Mouse (Mus musculus) layer of hippocampus, adult 8-10 months (tissue): Measurements from ENCODE around the gene Dpf2. TPM values are rescaled to one million over a fixed set of nuclear protein-coding genes. Genes with fewer than 3 reads are reported as not detected.

Experiments
- DNase-seq, 2 experiments: peaks; one replicate each; pipeline ENCODE4 v3.0.0; 2022; ENCODE audit warnings: low spot score in 2 of 2
- total RNA-seq, 4 experiments: library from RNA; stranded (reverse); gene quantifications; 2 replicates each; pipeline ENCODE4 v1.2.4; 2022

The Dpf2 gene
- total RNA-seq, 4 experiments from 2014 or later = 89.6 to 135 (median 97.5) TPM

DNA sequence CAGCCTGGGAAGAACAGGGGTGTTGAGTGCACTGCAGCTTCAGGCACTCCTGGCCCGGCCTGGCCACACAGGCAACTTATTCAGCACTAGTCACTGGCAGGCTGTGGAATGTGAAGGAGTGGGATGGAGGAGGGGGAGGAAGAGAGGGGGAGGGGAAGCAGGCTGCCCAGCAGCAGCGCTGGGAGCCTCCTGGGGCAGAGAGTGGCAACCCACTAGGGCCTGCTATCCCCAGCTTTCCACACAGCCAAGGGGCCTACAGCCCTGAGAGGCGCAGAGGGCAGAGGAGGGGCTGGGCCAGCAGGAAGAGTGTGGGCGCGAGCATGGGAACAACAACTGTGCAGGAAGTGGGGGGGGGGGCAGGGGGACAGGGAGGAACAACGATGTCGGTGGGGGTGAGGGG lies 41.5 kb downstream of the Dpf2 start:
- no peak for DNase-seq

DNA sequence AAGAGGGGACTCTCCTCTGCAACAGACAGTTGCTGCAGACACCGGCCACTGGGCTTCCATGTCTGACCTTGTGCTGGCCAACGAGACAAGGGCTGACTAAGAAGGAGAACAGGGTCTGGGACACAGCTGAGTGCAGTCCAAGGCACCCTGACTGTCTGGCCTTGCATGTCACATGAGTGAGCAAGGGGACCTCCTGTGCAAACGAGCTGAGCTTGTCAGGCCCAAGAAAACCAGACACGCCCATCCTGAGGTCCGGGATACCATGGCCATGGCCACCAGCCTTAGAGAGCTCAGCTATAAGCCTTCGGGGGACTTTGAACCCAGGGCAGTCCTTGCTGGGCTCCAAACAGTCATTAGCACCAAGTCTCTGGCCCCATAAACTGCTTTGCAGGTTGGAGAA lies 44.7 kb downstream of the Dpf2 start:
- DNase-seq = no peak

DNA sequence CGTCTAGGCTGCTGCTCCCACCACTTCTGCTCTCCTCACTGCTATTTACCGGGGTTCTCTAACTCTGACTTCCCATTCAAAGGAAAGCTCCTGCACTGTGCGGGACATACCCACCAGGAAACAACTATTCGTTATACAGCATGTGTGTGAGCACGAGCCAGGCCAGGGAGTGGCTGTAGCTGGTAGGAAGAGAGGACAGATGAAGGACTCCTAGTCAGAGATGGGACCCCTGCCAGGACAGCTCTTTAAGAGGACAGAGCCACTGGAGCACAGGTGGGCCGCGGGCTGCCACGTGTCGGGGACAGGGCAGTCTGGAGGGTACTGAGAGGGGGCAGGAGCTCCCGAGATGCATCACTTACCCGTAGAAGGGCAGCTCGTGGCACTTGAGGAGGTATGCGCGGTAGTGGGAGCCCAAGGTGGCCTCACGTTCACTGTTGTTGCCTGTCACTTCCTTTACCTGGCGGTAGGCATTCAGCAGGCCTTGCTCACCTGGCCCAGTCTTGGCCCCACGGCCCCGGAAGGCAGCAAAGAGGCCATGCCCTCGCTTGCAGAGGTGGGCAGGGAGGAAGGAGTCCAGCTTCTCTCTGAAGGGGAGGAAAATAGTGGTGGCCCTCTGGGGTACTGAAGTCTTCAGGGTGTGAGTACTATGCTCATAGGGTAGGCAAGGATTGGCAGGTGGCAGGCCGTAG lies 48.0 kb downstream of the Dpf2 start:
- no peak for DNase-seq

DNA sequence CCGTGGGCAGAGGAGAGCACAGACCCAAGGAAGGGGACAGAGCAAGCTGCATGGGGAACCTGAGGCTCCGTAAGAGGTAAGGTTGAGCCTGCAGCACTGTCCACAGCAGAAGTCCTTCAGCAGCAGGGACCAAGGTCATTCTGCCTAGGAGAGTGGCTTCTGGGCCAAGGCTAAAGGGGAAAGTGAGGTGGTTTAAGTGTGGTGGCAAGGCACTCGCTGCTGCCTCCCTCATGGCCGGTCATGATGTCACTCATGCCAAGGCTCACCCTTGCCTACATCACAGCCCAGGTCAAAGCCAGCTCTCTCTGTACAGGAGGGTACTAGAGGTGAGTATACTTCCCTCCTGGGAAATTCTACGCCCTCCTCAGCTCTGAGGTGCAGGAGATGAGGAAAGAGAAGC lies 49.0 kb downstream of the Dpf2 start:
- DNase-seq = no peak

DNA sequence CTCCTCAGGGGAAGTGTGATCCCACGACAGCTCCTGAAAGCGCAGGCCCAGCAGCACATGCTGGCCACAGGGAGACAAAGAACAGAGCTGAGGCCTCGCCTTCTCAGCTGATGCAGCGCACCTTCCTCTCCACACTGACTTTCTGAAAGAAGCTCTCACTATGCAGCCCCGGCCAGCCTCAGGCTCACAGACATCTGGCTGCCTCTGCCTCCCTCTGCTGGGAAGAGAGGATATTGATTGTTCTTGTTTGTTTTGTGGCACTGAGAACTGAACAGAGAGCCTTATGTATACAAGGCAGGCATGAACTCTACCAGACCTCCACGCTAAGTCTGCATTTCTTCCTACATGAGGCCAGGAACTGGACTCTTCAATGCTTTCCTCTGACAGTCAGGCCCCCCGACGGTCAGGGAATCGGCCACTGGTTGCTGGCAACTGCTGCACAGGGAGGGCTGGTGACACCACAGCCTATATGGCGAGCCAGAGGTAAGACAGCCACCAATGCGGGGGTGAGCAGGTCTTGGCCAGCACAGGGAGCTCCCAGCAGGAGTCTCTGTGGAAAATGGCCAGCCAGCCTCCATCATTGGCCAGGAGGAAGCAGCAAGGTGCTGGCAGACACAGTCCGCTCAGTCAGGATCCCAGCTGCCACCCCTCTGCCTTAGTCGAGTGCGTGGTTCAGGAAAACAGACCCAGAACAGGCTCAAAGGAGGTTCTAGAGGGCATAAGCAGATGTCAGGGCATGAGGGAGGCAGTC lies 50.3 kb downstream of the Dpf2 start:
- DNase-seq = no peak

DNA sequence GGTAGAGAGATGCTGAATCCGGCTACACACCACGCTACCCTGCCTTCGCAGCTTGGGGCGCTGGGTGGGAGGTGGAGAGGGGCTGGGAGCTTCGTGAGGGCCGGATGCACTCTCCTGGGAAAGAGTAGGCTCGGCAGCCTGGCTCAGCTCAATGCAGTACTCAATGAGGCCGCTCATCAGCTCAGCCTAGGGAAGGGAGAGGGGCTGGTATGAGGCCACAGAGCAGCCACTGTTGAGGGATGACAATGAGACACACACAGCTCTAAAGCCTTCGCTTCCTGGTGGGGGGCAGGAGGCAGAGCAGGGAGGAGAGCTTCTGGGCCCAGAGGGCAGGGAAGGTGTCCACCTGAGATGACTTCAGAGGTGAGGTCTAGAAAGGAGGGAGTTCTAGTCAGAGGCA lies 56.2 kb downstream of the Dpf2 start:
- peak in 1 of 2 experiments; percentile 44 for DNase-seq

DNA sequence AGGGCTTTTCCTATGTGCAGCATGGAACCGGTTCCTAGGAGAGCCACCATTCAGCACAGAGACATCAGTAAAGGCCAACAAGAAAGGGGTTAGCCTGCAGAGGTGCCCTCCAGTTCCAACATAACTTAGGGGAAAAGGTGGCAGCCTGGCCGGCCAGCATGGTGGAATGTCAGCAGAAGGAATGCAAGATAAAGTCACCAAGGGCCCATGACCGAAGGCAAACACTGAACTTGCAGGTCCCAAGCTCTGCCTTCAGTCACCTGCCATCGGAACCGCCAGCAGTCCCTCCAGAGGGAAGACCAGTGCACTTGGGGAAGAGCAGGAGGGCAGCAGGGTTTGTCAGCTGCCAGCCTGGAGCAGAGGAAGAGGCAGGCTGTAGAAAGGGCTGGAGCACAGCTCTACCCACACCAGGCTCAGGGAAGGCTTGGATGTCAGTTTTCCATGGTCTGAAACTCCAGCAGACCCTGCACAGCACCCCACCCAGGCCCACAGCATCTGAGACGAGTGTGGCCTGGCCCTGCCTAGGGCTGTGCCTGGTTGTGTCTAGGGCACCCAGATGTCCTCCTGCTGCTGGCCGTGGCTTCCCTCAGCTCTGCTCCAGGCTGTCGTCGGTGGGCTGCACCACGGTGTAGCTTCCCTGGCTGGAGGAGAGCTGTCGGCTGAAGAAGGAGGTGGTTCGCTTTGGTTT lies 60.6 kb downstream of the Dpf2 start:
- DNase-seq = no peak

DNA sequence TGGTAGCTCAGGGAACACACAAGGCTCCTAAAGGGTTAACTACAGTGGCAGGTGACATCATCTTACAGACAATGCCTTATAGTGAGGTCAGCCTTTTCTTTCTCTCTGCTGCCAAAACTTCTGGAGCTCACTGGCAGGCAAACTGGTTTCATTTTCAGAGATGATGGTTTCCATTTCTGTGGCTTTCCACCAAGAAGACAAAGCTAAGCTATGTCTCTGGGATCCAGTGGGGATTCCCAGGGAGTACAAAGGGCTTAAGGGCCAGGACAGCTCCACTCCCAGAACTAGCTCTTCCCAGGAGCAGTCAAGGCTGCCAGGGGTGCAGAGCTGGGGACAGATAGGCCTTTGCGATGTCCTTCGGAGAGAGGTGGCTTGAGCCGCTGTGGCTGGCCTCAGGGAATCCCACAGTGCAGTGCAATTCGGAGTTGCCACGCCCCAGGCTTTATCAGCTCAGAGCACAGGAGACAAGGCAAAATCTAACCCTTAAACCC lies 61.3 kb downstream of the Dpf2 start:
- DNase-seq = no peak

DNA sequence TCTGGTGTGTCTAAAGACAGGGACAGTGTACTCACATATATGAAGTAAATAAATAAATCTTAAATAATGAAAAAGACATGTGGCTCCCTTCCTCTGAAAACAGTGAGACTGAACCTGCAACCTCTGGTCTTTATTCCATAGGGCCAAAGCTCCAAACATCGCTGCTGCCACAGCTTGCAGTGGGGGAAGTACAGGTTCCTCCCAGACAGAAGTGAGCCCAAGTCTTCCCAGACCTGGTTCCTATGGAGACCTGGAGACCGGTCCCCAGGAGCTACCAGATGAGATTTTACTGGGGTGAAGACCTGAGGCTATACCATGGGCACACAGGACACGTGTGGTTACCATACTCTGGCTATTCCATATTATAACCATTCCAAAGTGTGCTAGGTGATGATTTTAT lies 62.0 kb downstream of the Dpf2 start:
- DNase-seq = no peak

DNA sequence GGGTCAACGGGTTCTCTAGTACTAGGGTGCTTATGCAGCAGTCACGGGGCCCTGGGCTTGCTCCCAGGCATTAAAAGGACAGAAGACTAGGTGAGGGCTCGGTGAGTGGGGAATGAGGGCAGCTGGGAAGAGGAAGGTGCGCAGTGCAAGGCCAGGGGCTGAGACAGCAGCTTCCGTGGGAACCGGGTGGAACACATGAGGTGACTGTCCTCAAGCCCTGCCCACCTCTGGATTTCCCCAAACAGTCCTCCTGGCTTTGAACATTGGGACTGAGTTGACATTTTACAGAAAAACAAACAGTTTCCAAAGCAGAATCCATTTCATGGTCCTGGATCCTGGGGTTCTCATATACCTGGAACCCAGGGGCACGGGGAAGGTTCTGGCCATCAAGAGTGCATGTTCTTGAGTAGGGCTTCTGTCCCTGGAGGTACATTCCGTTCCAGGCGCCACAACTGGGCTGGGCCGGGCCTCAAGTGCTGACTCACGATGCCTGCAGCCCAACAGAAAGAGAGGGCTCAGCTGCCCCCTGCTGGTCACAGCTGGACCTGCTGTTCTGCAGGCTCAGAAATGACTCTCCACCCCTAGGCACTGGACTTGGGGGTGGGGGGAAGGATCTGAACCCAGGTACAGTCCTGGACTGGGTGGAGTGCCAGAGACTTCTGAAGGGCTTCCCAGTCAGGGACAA lies 62.8 kb downstream of the Dpf2 start:
- peak; percentile 87 to 96 for DNase-seq

DNA sequence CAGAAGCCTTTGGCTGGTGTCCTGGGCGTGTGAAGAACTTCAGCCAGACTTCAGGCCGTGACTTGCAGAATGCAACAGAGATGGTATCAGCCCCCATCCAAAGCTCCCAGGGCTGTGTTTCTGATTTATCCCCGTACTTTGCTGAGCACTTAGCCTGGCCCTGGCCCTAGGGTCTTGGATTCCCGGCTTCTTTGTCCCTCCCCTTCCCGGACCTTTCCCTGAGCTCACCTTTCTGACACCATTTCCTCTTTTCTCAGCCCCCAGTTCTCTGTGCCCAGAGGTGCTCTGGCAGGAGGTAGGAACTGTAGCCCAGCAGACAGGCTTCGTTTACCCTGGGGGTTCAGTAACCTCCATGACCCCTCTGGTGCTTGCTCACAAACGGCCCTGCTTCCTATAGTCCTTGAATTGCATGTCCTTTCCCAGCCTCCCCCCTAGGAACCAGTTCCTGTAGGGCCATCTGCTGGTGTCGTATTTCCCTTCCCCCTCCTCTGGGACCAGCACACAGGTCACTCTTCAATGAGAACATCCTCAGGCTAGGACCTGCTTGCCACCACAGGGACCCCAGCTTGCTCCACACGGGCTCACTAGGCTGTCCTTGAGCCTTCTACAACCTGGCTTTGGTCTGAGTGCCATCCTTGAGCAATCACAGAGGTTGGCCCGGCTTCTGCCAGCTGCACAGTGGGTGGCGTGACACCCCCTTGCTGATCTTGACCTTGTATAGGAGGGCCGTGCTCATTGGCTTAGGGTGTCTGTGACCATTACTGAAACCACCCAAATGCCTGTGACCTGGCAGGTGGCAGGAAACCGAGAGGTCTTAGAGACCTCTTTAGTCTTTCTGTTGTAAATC lies 63.8 kb downstream of the Dpf2 start:
- no peak for DNase-seq

DNA sequence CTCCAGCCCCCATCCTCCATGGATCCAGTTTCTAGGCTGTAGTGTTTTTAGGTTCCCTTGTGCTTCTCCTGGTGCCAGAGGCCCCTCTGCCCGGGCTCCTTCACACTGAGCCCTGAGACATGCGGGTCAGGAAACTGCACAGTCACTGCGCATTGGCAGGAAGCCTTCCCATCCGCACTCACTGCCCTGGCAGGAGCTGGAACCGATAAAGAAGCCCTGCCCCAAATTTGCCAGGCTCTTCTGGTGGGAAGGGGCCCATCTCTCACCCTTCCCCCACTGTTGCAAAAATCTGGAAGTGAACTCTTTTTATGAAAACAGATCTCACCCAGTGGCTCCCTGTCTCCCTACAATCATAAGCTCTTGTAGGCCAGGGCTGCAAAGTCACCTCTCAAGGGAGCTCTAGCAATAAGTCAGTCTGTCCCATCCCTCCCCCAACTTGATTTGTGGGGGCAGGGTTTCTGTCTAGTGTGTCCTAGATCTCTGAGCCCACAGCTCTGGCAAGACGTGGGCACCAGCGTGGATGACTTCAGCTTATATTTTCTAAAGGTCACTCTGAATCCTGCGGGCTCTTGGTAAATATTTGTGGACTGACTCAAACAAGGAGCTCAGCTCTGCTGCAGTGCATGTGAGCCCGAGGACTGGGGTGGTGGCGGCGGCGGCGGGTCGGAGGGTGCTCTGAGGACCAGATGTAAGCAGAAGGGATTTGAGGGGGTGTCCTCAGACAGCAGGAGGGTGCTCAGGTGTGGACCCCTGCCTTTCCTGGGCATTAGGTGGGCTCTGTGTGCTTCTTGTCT lies 64.6 kb downstream of the Dpf2 start:
- peak in 1 of 2 experiments; percentile 54 for DNase-seq

DNA sequence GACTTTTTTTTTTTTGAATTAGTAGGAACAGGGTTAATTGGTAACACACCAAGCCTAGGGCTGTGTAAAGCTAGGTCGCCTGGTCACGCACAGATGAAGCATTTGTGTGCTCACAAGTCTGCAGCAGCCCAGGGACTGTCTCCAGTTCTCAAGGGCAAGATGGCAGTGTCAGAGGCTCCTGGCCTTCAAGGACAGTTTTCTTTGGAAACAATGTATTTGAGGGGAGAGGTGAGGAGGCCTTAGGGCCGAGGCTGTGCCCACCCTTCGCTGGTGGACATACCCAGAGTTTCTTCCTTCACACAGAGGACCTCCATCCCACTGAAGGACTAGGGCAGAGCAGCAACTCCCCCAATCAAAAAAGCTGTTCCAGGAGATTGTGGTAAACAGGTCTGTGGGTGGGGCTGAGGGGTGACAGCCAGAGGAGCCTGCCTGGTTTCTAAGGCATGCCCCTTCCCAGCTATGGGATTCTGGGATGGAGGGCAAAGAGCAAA lies 65.5 kb downstream of the Dpf2 start:
- no peak for DNase-seq

DNA sequence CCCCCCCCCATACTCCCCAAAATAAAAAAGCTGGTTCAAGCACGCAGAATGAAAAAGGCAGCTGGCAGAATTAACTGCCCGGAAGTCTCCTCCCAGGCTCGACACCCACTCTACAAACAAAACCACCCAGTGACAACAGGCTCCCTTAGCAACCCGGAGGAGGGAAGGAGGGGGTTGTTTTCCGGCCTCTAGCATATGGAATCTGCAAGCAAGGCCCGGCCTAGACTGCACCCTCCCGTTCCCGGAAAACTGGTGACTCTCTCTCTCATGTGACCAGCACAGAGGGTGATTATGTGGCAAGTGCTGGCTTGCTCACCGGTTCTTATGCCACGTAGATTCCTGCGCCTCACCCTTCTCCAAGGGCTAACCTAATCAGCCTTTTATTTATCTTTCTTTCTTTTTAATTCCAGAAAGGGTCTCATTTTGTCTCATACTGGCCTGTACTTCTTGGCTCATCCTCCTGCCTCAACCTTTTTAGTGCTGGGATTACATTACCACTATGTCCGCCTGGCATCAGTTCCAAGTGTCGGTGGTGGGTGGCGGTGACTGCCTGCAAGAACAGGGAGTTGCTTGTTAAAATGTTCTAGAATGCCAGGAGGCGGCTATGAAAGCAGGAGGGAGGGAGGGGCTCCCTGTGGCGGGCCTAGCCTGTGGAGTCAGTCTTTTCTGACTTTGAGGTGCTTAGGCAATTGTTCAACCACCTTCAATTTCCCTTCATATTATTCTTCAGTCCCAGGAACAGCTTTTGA lies 66.1 kb downstream of the Dpf2 start:
- DNase-seq = peak; percentile 94 to 96

Other genes with a start within 250 kb of the Dpf2 start
- gene Sipa1, start 249.3 kb downstream of the Dpf2 start, total RNA-seq = 10 to 100 TPM; 16.2 to 20.4 (median 19.4) TPM
- 10 to 100 TPM; 16.9 to 21.3 (median 18.7) TPM for gene Map3k11, start 224.3 kb downstream of the Dpf2 start, total RNA-seq
- gene Pcnx3, start 224.1 kb downstream of the Dpf2 start, total RNA-seq = 10 to 100 TPM; 74.5 to 80.9 (median 77.0) TPM
- gene Kcnk7, start 208.6 kb downstream of the Dpf2 start, total RNA-seq = under 1 TPM in 1 of 4 experiments, not detected in 3; 0.43 TPM
- gene Ehbp1l1, start 186.7 kb downstream of the Dpf2 start, total RNA-seq = 10 to 100 TPM; 12.4 to 17.8 (median 16.4) TPM
- gene Fam89b, start 183.4 kb downstream of the Dpf2 start, total RNA-seq = 10 to 100 TPM; 22.5 to 31.3 (median 27.4) TPM
- gene Ltbp3, start 172.1 kb downstream of the Dpf2 start, total RNA-seq = 10 to 100 TPM; 30.4 to 40.5 (median 33.1) TPM
- 10 to 100 TPM; 77.7 to 94.4 (median 88.1) TPM for gene Scyl1, start 141.6 kb downstream of the Dpf2 start, total RNA-seq
- gene Frmd8, start 37.7 kb downstream of the Dpf2 start, total RNA-seq = 10 to 100 TPM; 10.4 to 20.8 (median 16.3) TPM
- 1 to 10 TPM; 3.1 to 7.1 (median 4.5) TPM for gene Slc25a45, start 35.2 kb downstream of the Dpf2 start, total RNA-seq
- 1 to 10 TPM; 2.2 to 3.5 (median 2.9) TPM for gene Tigd3, start 18.9 kb downstream of the Dpf2 start, total RNA-seq
- gene Cdc42ep2, start 11.8 kb upstream of the Dpf2 start, total RNA-seq = 1 to 10 TPM; 4.4 to 6.0 (median 5.4) TPM
- 1 to 10 TPM; 4.4 to 8.2 (median 7.1) TPM for gene Pola2, start 51.2 kb upstream of the Dpf2 start, total RNA-seq
- not detected for gene Slc22a20, start 73.1 kb upstream of the Dpf2 start, total RNA-seq
- 10 to 100 TPM; 23.7 to 27.7 (median 25.1) TPM for gene Capn1, start 102.9 kb upstream of the Dpf2 start, total RNA-seq
- 10 to 100 TPM; 40.4 to 48.8 (median 43.7) TPM for gene Syvn1, start 133.6 kb upstream of the Dpf2 start, total RNA-seq
- 10 to 100 TPM; 43.5 to 51.3 (median 46.1) TPM for gene Mrpl49, start 144.8 kb upstream of the Dpf2 start, total RNA-seq
- 100 to 1,000 TPM; 653 to 927 (median 780) TPM for gene Fau, start 144.8 kb upstream of the Dpf2 start, total RNA-seq
- gene Znhit2, start 148.2 kb upstream of the Dpf2 start, total RNA-seq = 10 to 100 TPM; 27.0 to 38.4 (median 32.4) TPM
- 10 to 100 TPM; 21.7 to 30.5 (median 26.6) TPM for gene Tm7sf2, start 155.4 kb upstream of the Dpf2 start, total RNA-seq
- gene Vps51, start 164.2 kb upstream of the Dpf2 start, total RNA-seq = 100 to 1,000 TPM in 2 of 4 experiments, 10 to 100 TPM in 2; 90.4 to 103 (median 99.8) TPM
- gene Tmem262, start 167.0 kb upstream of the Dpf2 start, total RNA-seq = not detected
- 1 to 10 TPM in 1 of 4 experiments, not detected in 3; 2.3 TPM for gene Gm28374, start 169.2 kb upstream of the Dpf2 start, total RNA-seq
- 10 to 100 TPM; 38.8 to 44.1 (median 41.4) TPM for gene Zfpl1, start 171.9 kb upstream of the Dpf2 start, total RNA-seq
- gene Cdca5, start 172.0 kb upstream of the Dpf2 start, total RNA-seq = under 1 TPM in 1 of 4 experiments, not detected in 3; 0.31 TPM
- not detected for gene AC131692.1, start 181.4 kb upstream of the Dpf2 start, total RNA-seq
- under 1 TPM in 3 of 4 experiments, not detected in 1; 0.14 to 0.25 (median 0.17) TPM for gene Naaladl1, start 192.8 kb upstream of the Dpf2 start, total RNA-seq
- gene Sac3d1, start 205.6 kb upstream of the Dpf2 start, total RNA-seq = 10 to 100 TPM; 11.0 to 13.4 (median 12.9) TPM
- 10 to 100 TPM; 38.7 to 43.0 (median 41.8) TPM for gene Snx15, start 215.3 kb upstream of the Dpf2 start, total RNA-seq
- gene Batf2, start 228.0 kb upstream of the Dpf2 start, total RNA-seq = 1 to 10 TPM in 1 of 4 experiments, under 1 TPM in 2, not detected in 1; 0.83 to 1.3 (median 0.96) TPM
- gene Arl2, start 228.5 kb upstream of the Dpf2 start, total RNA-seq = 10 to 100 TPM; 79.8 to 93.3 (median 85.0) TPM